Mouse (Mus musculus) ovary, postnatal 14 days (tissue): ENCODE data around the gene Taok3.
"Not testable (repeated sequence)": the region's sequence is repeated elsewhere in the genome, so short reads cannot be mapped to it uniquely, and the experiment has no call there.

Source experiments
- DNase-seq: peaks from one replicate; pipeline ENCODE4 v3.0.0; 2022; ENCODE audit warnings: low spot score

Gene Taok3

DNA sequence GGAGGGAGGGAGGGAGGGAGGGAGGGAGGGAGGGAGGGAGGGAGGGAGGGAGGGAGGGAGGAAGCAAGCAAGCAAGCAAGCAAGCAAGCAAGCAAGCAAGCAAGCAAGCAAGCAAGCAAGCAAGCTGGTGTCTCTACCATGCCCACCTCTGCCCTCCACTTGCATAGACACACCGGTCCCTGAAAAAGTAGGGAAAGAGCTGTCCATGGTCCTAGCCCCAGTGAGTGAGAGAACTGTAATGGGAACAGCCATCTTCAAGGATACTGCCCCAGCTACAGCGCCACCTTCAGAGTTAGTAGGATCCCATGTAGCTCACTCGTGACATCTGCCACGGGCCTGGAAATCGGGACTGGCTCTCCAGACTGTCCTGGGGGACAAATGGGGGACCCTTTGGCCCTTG, 144.8 kb downstream of the Taok3 start:
- no peak for DNase-seq

DNA sequence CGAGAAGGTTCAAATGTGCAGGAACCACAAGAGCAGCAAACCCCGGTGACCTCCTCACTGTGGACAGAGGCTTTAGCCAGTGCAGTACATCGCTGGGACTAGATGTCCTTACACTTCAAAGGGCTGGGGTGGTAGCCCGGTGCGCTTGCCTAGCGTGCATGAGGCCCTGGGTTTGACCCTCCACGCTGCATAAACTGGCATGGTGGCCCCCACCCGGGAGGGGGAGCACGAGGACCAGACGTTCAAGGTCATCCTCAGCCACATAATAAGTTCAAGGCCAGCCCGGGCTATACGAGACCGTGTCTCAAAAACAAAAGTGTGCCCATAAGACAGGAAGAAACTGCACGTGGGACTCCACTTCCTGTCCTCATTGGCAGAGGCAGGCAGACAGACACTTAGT, 148.0 kb downstream of the Taok3 start:
- no peak for DNase-seq

- DNase-seq: no peak
These were observed 148.8 kb downstream of the Taok3 start for GRCm38 (mm10) chr5:117268749-117269148.

GRCm38 (mm10) chr5:117269395-117269794, 149.5 kb downstream of the Taok3 start:
- no peak for DNase-seq

DNA sequence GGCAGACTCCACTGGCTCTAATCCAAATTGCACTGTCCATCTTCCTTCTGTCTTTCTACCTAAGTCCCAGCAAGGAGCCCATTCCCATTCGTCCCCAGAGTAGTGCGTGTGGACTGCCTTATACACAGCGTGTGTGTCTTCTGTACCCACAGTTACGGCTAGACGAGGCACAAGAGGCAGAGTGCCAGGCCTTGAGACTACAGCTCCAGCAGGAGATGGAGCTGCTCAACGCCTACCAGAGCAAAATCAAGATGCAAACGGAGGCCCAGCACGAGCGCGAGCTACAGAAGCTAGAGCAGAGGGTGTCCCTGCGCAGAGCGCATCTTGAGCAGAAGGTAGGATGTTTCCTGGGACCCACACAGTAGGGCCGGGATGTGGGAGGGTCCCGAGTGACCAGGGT, 152.0 kb downstream of the Taok3 start:
- no peak for DNase-seq

DNA sequence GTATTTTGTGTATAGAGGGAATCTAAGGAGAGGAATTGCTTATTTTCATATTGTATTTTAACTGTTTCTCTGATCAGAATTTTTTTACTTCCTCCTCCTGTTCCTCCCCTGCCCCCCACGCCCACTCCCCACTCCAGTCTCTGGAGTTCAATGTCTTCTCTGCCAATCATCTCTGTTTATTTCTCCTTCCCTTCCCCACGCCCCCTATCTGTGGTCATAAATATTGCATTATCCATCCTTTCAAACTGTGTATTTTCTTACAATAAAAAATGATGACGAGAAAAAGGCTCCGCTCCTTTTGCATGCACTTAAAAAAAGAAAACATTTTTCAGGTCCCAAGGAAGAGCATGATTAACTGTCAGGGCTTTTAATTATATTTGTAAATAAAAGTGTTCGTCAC, 154.9 kb downstream of the Taok3 start:
- DNase-seq: no peak

- DNase-seq: no peak
These were observed 157.9 kb downstream of the Taok3 start for GRCm38 (mm10) chr5:117277784-117278183.

DNA sequence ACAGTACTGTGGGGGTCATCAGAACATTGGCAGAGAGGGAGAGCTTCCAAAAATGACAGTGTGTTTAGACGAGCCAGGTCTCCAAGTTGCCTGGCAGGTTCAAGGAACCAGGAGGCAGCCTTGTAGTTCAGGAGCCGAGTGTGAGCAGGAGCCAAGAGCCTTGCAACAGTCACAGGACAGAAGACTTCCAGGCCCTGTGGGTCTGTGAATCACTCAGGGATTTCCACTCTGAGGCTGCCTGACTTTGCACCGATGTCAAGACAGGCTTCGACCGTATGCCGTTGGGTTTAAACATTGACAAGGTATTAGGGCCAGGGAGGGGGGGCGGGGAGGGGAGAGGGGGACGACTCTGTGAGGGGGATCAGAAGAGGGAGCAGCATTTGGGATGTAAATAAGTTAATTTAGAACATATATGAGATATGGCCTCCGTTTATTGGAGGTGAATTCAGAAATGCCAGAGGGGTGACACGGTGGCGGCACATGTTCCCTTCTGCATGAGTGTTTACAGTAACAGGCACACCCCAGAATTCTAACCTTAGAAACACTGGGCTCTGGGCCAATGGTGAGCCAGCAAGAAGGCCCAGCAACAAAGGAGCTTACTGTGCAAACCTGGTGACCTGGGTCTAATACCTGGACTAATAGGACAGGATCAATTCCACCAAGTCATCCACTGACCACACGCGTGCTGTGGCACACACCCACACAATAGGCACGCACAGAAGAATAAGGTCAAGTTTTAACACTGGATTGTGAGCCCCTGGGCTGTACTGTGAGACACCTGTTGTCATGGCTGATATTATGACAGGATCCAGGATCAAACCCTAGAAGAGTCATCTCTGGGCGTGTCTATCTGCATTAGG, 159.1 kb downstream of the Taok3 start:
- no peak for DNase-seq

- no peak for DNase-seq
These were observed 159.7 kb downstream of the Taok3 start for GRCm38 (mm10) chr5:117279669-117280050.

DNA sequence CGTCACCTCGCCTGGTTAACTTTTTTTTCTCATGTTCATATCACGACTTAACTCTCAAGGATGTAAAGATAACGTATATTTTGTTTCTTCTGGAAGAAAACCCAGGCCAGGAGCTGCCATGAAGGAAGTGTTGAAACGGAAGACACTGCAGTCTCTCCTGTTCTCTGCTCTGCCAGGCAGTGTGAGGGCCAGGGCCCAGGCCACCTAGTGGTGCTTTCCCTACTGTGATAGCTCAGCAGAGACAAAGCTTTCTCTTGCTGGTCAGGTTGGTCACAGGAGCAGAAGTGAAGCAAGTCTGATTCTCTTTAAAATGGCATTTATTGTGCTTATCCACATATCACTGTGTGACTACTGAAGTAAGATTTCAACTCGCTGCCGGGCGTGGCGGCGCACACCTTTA, 161.6 kb downstream of the Taok3 start:
- DNase-seq: no peak

DNA sequence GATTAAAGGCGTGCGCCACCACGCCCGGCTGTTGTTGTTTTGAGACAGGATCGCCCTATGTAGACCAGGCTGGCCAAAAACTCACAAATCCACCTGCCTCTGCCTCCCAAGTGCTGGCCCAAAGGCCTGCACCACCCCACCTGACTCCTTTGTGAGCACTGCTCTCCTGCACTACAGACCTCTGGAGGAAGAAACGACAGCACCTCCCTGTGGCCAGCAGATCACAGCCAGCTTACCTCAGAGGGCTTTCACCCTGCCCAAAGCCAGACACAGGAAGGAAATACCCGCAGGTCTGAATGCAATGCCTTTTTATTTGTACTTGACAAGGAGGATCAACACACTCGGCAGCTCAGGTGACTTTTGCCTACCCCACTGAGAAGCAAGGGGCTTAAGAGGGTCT, 162.4 kb downstream of the Taok3 start:
- no peak for DNase-seq

DNA sequence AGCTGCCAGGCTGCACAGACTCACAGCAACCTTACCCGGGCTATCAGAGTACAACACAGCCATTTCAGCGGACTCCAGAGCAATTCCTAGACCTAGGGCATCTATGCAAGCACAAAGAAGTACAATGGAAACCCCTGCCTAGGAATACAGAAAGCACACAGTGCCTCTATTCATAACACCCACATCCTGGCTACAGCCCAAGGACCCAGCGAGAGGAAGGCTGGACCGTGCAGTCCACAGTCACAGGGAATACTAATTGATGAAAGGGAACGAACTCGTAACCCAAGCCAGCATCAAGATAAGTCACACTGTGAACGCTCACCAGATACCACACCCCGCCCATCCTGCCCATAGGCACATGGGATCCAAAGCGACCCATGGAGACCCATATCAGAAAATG, 164.1 kb downstream of the Taok3 start:
- DNase-seq: no peak

GRCm38 (mm10) chr5:117284682-117285081, 164.8 kb downstream of the Taok3 start:
- DNase-seq: no peak

DNA sequence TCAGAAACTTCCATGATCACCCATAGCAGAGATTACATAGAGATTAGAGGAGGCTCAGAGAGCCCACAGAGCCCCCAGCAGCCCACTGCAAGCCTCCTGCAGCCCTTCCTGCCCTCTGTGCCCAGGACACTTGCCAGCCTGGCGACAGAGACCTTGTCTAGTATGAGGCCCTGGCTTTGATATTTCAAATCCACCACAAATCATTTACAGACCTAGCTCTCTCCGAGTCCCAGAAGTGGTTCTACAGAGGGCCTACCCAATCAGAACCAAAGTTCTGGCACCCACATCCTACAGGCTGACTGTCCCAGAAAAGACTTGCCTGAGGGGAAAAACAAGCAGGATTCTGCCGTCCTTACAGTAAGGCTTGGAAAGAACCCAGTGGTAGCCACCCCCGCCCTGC, 165.3 kb downstream of the Taok3 start:
- DNase-seq: no peak

DNA sequence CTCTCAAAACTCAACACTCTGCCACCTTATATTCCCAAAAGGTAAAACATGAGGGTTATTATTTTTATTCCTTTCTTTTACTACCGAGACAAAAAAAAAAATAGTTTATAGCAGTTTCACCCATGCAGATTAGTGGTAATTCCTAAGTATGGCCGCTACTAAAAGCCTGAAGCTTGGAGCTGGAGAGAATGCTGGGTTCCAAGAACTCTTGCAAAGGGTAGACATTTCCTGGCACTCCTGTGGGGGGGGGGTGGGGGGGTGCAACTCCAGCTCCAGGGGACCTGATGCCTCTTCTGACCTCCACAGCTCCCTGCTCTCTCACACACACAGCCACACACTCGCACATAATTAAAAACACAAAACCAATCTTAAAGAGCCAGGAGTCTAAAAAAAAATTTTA, 166.4 kb downstream of the Taok3 start:
- no peak for DNase-seq

DNA sequence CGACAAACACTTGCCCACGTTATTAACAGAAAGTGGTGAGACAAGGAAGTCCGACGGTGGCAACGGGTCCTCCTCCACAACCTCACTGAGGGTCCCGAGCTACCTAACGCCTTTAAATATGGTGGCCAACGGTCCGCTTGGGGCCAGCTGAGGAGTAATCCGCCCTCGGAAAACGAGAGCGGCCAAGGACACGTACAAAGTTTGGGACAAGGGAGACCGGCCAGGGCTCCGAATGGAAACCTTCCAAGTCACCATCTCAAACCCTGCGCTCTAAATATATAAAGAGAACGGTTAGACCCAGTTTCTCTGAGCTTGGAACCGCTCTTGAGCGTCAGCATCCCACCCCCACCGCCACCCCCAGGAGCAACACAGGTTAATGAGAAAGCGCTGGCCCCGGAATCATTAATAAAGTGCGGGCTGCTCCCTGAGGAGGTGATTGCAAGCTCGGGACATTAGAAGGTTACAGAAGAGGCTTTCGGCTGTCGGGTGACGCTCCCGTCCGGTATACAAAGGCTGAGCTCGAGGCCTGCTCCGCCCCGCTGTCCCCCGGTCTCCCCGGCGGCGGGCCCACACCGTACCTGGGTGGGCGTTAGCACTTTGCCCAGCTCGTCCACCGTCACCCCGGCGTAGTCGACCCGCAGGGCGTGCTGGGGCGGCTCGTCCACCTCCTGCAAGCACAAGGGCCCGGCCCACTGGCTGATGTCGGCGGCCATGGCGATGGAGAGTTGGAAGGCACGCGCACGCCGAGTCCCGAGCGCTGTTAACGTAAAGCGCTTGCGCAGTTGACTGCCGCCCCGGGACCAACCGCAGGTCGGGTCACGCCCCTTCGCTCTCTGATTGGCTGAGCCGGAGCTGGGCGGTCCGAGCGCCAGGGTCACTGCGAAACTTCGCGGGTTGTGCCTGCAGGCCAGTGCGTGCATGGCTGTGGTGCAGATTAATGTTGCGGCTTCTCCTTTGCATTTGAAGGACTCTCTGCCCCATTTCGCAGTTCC, 167.2 kb downstream of the Taok3 start, which contains the start of gene Pebp1:
Pebp1 (minus strand) TSS at position 795 of the 992 bp plus-strand sequence.
- DNase-seq: peak; percentile 91

- no peak for DNase-seq
These were observed 169.7 kb downstream of the Taok3 start for GRCm38 (mm10) chr5:117289646-117290045.

DNA sequence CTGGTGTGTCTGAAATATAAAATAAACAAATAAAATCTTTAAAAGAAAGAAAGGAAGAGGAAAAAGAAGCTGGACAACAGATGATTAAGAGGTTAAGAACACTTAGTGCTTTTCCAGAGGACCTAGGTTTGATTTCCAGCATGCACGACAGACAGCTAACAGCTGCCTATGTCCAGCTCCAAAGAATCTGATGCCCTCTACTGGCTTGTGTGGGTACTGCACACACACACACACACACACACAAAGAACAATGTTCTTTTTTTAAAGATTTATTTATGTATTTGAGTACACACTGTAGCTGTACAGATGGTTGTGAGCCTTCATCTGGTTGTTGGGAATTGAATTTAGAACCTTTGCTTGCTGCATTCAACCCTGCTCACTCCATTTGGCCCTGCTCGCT, 170.2 kb downstream of the Taok3 start:
- DNase-seq: no peak

DNA sequence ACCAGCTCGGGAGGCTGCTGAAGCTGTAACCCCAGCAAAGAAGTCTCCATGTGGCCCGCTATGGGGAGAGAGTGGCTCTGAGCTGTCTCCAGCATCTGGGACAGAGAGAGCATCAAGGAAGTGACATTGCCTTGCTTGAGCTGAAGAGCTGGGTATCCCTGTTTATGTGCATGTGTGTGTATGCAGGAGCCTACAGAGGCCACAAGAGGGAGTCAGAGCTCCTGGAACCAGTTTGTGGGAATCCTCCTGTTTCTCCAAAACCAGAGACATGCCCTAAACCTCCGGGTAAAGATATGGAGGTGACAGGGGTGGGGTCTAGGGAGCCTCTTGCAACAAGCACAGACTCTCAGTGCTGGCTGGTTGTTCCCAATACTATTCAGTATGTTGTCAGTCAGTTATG, 171.4 kb downstream of the Taok3 start:
- DNase-seq: no peak

DNA sequence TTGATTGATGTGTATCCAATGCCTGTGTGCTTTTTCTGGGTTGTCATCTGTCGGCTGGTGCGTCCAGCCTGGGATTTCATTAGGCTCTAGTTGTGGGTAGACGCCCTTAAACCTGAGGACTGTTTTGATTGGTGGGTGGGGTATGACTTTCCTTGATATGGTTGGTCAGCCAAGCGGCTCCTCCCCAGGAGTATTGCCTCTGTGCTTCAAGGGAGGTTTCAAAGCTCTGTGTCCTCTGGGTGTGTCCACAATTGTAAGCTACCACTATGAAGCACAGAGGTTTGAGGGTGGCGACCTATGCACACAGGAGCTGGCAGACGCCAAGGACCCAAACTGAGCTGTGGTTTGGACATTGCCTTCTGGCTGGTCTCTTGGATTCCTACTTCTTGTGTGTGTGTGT, 172.6 kb downstream of the Taok3 start:
- DNase-seq: no peak

DNA sequence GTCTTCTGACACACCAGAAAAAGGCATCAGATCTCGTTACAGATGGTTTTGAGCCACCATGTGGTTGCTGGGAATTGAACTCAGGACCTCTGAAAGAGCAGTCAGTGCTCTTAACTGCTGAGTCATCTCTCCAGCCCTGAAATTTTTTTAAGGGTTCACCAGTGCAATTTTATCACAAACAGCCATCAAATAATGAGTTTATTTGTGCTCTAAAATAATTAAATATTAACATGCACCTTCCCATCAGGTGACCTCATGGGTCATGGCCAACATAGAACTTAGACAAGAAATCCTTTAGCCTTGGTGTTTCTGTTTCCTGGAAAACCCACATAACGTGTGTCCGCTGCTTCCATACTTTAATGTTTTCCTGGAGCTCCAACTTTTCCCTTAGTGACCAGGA, 173.8 kb downstream of the Taok3 start:
- DNase-seq: not testable (repeated sequence)

- DNase-seq: no peak
These were observed 175.1 kb downstream of the Taok3 start for GRCm38 (mm10) chr5:117295011-117295410.

DNA sequence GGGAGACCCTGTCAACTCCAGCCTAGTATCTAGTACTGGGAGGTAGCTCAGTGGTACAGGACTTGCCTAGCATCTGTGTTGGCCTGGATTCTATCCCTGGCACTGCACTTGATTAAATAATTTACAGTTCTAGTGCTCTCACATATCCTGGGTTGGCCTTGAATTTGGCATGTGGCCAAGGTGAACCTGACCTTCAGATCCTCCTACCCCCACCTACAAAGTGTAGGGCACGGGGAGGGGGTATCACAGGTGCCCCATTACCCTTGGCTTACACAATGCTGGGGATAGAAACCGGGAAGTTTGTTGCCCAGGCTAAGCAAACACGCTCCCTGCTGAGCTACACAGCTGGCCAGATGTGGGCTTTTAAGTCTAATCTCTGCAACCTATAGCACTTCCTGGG, 183.0 kb downstream of the Taok3 start:
- no peak for DNase-seq
